18 mouse cellular contexts compared by ENCODE assay signal in genomic region chr1:183793324-183793723, GRCm38 (mm10).
"Had no signal": no experiment of that assay in that cellular context is flagged by ENCODE, and none has a peak within 500 bp of the region (broad histone marks: within the 10 kb centered on the region; RNA-seq: fewer than 3 reads in every experiment).

No protein-coding gene starts in this region.

- DNase-seq: kidney, adult 9 months; kidney, postnatal 14 days; kidney, postnatal 4 days; left cerebral cortex, postnatal 4 days; liver, postnatal 0 days; lung, postnatal 10 days; lung, postnatal 36 days; spleen, adult 18-20 months; thymus, postnatal 25 days had no signal

- H3K4me1 ChIP-seq: limb, embryonic 12.5 days; midbrain, embryonic 12.5 days; midbrain, embryonic 15.5 days; neural tube, embryonic 12.5 days; neural tube, embryonic 15.5 days had no signal

- H3K4me3 ChIP-seq: limb, embryonic 12.5 days; limb, embryonic 15.5 days; lung, embryonic 15.5 days; midbrain, embryonic 12.5 days; midbrain, embryonic 15.5 days; neural tube, embryonic 12.5 days; neural tube, embryonic 15.5 days had no signal

- ATAC-seq: liver, postnatal 0 days; midbrain, embryonic 15.5 days had no signal

- H3K9ac ChIP-seq: limb, embryonic 12.5 days; limb, embryonic 15.5 days; liver, embryonic 14.5 days; liver, postnatal 0 days; lung, embryonic 15.5 days; midbrain, embryonic 12.5 days; midbrain, embryonic 15.5 days; neural tube, embryonic 12.5 days; neural tube, embryonic 15.5 days had no signal

- H3K27me3 ChIP-seq: limb, embryonic 12.5 days; limb, embryonic 15.5 days; lung, embryonic 15.5 days; midbrain, embryonic 12.5 days; midbrain, embryonic 15.5 days; neural tube, embryonic 12.5 days; neural tube, embryonic 15.5 days had no signal

- H3K27ac ChIP-seq: liver, embryonic 14.5 days; lung, embryonic 15.5 days; midbrain, embryonic 12.5 days; midbrain, embryonic 15.5 days; neural tube, embryonic 12.5 days; neural tube, embryonic 15.5 days had no signal

- H3K36me3 ChIP-seq: limb, embryonic 12.5 days; limb, embryonic 15.5 days; lung, embryonic 15.5 days; midbrain, embryonic 12.5 days; midbrain, embryonic 15.5 days; neural tube, embryonic 12.5 days; neural tube, embryonic 15.5 days had no signal

- H3K4me2 ChIP-seq: limb, embryonic 12.5 days; limb, embryonic 15.5 days; liver, embryonic 11.5 days; lung, embryonic 15.5 days; midbrain, embryonic 12.5 days; midbrain, embryonic 15.5 days; neural tube, embryonic 12.5 days; neural tube, embryonic 15.5 days had no signal

- H3K9me3 ChIP-seq: limb, embryonic 12.5 days; limb, embryonic 15.5 days; lung, embryonic 15.5 days; midbrain, embryonic 12.5 days; midbrain, embryonic 15.5 days; neural tube, embryonic 12.5 days; neural tube, embryonic 15.5 days had no signal
